Mouse (Mus musculus): ENCODE measurements around the gene Relb.

Gene Relb

GRCm38 (mm10) chr7:19578436-19578835 is 50.8 kb downstream of the Relb start:
- DNase-seq = no peak

DNA sequence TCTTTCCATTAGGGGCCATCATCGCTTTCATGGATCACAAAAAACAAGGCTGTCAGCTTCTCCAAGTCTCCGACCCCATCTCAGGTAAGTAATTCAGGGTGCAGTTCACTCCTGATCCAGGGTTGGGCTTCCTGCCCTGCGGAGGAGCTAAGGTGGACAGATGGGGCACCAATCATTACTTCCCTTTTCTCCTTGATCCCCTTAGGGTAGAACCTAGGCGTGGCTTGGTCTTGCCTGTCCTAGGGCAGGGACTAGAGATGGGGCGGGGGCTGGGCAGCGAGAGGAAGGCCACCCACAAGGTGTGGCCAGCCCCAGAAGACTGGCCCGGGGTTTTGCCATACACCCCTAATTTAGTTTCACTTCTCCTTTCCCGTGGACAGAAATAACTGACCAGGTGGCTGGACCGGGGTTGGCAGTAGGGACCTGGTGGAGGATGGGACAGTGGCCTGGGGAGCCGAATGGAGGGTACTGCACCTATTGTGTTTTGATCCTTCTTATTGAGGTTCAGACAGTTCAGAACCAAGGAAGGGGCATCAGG is 51.3 kb downstream of the Relb start:
- no peak for DNase-seq

DNA sequence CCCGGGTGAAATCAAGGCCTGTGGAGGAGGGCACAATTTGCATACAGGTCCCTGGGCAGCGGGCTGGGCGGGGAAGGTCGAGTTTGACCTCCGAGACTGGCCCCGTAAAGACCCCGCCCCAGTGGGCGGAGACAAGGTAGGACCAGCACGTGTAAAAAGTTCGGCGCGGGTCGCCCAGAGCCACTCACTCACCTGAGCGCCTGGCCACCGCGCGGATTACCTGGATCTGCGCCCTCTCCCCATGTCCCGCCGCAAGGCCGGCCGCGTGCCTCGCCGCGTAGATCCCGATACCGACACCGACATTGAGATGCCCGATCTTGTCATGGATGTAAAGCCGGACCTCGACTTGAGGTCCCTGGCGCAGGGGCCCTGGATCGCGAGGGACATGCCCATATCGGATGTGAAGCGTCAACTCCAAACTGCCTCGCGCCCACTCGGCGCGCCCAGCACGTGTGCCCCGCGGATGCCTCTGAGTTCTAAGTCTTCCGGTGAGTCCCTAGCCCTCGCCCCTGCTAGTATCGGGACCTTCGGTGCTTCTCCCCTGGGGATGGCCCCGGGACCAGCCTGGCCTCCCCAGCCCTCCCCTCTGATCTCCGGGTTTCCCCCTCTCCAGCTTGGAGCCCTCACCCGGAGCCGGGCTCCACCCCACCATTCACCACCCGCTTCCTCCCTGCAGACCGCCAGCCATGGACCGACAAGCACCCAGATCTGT is 51.9 kb downstream of the Relb start, which contains the start of the genes Zfp296 and Gemin7:
Zfp296 (plus strand) TSS at position 147 of the 712 bp plus-strand sequence.
Gemin7 (minus strand) TSS at position 455 of the 712 bp plus-strand sequence.
- peak; percentile 67 for DNase-seq

DNA sequence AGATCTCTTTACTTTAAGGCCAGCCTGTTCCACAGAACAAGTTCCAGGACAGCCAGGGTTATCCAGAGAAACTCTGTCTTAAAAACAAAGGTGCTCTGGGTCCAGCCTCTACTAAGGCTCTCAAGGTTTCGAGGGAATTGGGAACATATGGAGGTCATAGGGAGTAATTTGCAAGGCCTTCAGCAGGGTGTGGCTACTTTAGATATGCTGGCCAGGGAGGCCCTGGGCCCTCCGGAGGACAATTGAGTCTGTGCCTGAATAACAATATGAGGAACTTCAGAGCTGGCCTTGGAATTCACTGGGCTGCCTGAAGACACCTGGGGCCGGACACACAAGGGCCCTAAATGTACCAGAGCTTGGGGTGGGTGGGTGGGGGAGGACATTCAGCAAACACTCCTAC is 53.7 kb downstream of the Relb start:
- DNase-seq = no peak

DNA sequence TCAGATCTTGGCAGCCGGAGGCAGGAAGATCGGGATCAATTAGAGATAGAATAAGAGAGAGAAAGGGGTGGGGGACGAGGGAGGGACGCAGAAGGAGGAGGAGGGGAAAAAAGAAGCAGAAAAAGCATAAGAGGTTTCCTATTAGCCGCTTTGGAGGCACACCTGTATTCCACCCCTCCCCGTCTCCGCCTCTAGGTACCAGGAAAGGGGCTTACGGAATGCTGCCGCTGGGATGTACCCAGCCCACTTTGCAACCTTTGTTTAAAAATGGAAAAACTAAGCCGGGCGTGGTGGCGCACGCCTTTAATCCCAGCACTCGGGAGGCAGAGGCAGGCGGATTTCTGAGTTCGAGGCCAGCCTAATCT is 55.5 kb downstream of the Relb start:
- no peak for DNase-seq

- peak; percentile 90 for DNase-seq
Measured at GRCm38 (mm10) chr7:19572926-19573775, 56.1 kb downstream of the Relb start.

- no peak for DNase-seq
Measured at GRCm38 (mm10) chr7:19569647-19570046, 59.6 kb downstream of the Relb start.

- DNase-seq = peak; percentile 68
Measured at GRCm38 (mm10) chr7:19567426-19567825, 61.8 kb downstream of the Relb start.

- no peak for DNase-seq
Measured at GRCm38 (mm10) chr7:19565803-19566202, 63.4 kb downstream of the Relb start.

- no peak for DNase-seq
Measured at GRCm38 (mm10) chr7:19564455-19564854, 64.8 kb downstream of the Relb start.

GRCm38 (mm10) chr7:19563884-19564283 is 65.4 kb downstream of the Relb start:
- DNase-seq = no peak

- peak; percentile 50 for DNase-seq
Measured at GRCm38 (mm10) chr7:19562643-19563410, 66.4 kb downstream of the Relb start, which contains the start of gene Ppp1r37. Gene Ppp1r37, minus strand, starts transcription at chr7:19563076.

- peak; percentile 92 for DNase-seq
Measured at GRCm38 (mm10) chr7:19561765-19562642, 67.2 kb downstream of the Relb start.

DNA sequence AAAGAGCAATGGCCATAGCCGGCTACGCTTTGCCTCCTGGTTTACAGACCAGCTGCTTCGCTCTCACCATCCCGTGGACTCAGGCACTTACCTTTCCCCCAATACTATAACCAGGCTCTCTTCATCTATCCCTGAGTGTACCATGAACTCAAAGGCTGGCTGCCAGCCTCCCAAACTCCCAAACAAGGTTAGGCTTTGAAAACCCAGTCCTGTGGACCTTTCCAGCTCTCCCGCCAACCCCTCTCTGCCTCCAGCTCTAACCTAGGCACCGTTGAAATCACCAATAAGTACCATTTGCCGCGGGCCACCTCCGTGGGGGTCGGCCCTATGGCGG is 67.8 kb downstream of the Relb start:
- DNase-seq = peak; percentile 40

- no peak for DNase-seq
Measured at GRCm38 (mm10) chr7:19560491-19561260, 68.6 kb downstream of the Relb start.

GRCm38 (mm10) chr7:19558965-19559364 is 70.3 kb downstream of the Relb start:
- no peak for DNase-seq

GRCm38 (mm10) chr7:19557982-19558900 is 71.0 kb downstream of the Relb start:
- DNase-seq = no peak

DNA sequence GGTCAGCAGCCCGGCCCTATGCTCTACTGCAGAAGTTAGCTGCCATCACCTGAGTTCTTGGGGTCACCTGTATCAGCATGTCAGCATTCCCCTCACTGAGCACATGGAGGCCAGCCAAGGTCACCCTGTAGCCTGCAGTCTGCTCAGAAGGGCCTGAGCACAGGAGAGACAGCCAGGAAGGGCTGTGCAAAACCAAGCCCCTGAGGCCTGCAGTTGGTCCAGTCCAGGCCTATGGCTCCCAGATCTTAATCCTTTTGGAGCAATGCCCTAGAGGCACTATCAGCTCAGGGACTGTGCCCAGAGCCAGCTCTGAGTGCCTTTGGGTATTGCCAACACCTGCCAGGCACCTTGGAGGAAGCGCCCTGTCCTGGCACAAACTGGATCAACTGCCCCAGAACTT is 72.2 kb downstream of the Relb start:
- no peak for DNase-seq

Measured in kidney, adult 18-20 months (tissue).